Mouse (Mus musculus) lung, postnatal 36 days (tissue): Measurements from ENCODE around the gene Pnmal1.
"Not testable (repeated sequence)": the region's sequence is repeated elsewhere in the genome, so short reads cannot be mapped to it uniquely, and the experiment has no call there.

Experiments
- DNase-seq: peaks from one replicate; pipeline ENCODE4 v3.0.0; 2022; ENCODE audit warnings: mixed read lengths

The Pnmal1 gene

DNA sequence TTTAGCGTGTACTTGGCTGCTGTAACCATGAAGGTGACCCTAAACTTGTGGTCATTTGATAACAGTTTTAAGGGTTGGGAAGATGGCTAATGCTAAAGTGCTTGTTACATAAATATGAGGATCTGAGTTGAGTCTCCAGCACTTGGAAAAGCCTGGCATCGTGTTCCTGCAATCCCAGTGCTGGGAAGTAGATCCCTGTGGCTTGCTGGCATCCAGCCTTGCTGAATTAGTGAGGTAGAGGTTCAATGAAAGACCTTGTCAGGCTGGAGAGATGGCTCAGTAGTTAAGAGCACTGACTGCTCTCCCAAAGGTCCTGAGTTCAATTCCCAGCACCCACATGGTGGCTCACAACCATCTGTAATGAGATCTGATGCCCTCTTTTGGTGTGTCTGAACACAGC is 5.7 kb upstream of the Pnmal1 start:
- DNase-seq, result not testable (repeated sequence)

DNA sequence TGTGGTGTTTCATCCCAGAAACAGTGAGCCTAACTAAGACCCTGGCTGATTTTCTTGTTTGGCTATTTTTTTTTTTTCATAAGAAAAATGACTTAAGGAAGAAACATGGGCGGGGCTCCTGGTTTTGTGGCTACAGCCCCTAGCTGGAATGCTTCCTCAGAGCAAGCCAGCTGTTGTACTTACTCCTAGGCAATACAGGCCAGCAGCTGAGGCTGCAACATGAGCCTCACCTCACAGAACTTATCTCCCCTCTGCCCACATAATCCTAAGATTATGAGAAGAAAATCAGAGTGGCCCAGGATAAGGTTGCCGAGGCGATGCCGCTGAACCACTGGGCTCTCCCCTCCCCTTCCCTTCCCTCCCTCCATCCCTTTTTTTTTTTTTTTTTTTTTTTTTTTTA is 3.8 kb upstream of the Pnmal1 start:
- no peak for DNase-seq

DNA sequence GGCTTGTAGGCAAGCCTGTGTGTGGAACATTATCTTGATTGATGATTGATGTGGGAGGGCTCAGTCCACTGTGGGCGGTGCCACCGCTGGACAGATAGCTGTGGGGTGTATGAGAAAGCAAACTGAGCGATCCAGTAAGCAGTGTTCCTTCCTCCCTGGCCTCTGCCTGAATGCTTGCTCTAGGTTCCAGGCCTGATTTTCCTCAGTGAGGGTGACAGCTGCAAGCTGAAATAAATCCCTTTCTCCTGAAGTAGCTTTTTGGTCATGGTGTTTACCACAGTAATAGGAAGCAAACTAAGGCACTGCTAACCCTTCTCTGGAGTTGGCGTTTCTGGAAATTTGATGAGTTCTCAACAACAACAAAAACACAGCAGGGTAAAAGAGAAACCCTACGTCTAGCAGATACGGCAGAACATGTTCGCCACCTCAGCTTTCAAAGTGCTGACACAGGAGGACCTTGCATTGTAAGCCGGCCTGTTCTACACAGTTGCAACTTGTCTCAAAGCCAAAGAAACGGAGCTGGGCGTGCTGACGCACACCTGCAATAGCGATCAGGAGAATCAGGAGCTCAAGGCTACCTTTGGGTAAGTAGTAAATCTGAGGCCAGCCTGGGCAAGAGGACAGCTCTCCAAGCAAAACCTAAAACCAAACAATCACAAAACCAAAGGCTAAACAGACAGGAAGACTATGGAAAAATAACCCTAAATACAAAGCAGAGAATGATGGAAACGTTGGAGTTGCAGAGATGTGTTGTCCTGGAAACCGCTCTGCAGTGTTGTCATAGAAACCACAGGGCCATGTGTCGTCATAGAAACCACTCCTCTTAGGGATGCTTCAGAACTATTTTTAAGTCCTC is 2.8 kb upstream of the Pnmal1 start:
- DNase-seq, result no peak

DNA sequence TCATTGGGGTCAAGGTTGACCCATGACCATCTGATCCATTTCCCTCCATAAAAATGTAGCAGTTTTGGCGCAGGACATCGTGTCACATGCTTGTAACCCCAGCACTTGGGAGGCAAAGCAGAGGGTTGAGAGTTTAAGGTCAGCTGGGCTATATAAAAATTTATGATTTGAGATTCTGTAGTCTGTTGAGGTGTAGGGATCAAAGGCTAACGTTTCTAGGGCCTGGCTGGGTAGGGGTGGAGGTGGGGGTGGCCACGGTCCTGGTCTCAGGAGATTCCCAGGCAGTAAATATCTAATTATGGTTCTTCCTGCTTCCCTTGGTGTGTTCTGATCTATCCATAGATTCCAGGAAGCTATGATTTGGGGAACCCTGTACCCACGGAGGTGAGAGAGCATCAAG is 2.2 kb downstream of the Pnmal1 start:
- DNase-seq, result no peak

DNA sequence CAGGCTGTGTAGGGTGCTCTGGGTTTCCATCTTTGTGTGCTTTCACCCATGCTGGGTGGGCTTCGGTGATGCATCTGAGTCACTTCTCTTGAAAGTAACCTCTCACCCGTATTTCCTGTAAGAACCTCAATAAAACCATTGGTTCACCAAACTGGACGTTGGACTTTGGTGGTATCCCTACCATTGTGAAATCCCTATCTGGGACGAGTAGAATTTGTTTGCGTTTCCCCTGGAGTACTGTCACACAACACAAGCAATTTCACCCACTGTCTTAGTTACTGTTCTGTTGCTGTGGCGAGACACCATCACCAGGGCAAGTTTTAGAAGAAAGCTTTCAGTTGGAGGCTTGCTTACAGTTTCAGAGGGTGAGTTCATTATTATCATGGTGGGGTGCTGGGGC is 8.9 kb downstream of the Pnmal1 start:
- DNase-seq, result no peak

DNA sequence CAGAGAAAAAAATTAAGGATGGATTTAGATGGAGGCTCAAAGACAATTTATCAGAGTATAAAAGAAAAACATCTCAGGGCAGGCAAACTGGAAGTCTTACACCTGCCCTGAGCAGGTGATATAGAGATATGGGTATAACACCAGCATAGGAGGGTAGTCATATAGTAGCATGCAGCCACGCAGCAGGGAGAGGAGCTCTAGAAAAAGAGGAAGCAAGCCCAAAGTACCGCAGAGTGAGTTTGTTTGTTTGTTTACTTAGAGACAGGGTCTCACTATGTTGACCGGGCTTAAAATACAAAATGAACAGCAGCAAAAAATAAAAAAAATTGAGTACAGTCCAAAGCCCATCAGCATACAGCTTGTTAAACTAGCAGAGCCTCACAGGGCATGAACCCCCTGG is 11.7 kb downstream of the Pnmal1 start:
- DNase-seq, result no peak

DNA sequence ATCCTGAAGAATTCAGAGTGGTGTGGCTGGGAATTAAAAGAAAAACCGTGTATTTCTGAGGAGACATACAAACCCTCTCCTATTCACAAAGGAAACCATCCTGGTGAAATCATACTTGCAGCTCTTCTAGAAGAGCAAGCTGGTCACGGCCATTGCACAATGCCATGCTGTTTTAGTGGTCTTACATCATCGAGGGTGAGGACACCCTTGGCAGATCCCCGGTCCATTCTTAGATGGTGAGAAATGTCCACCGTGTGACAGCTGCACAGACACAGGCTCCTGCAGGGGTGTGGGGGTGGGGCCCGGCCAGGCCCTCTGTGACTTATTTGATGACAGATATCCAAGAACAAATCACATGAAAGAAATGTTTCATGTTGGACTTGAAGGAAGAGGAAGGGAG is 14.5 kb downstream of the Pnmal1 start:
- DNase-seq, result peak; percentile 74

DNA sequence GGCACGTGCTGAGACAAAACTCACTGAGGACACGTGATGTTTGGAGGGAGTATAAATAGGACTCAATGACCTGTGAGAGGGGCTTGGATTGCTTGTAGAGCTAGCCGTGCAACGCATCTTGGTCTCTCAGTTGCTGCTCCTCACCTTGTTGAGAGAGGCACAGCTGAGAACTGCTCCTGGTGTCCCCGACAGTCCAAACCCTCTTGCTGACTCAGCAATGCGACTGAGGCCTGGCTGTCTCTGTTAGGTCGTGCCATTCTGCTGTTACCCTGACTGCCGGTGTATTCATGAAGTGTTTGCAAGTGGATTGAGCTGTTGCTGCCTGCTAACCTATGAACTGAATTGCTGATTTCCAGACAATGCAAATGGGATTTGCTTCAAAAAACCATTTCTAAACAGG is 16.8 kb downstream of the Pnmal1 start:
- no peak for DNase-seq

DNA sequence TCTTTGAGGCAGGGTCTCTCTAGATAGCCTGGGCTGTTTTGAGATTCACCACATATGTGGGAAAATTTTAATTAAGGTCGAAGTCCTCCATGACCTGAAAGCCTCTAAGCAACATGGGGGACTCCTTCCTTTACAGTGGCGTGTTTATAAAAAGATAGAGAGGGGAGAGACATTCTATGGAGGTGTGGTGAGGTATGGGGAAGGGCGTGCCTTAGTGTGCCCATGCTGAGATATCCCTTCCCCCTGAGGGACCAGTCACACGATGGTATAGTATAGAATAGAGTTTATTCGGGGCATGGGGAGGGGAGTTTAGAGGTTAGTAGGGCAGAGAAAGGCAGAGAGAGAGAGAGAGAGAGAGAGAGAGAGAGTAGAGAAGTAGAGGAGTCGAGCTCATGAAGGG is 18.7 kb downstream of the Pnmal1 start:
- DNase-seq, result no peak

DNA sequence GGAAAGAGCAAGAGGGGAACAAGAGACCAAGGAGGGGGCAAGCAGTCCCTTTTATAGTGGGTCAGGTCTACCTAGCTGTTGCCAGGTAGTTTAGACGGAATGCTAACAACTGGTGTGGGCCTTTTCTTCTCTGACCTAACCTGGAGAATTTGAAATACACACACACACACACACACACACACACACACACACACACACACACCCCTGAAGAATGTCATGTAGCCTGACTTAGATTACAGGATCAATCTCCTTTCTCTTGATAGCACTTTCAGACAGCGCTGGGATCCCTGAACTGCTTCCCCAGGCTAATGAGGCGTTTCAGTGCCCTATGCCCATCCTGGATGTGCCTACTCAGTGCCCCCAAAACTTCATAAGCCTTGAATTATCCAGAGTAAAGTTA is 19.1 kb downstream of the Pnmal1 start:
- no peak for DNase-seq

DNA sequence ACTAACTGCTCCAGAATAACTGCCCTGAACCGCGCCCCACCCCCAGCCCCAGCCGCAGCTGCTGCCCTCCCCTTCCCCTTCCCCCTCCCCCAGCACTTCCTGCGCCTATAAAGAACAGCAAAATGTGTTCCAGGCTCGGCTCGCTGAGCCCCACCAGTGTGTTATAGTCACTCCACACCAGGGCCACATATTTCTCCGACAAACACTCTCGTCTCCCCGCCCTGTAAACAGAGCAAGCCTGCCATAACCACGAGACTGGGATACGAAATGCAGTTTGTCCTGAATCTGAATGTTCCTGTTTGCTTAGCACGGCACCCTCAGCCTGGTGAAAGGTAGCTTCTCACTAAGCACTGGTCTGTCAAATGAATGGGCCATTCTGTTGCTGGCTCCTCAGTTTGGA is 20.9 kb downstream of the Pnmal1 start:
- DNase-seq, result peak; percentile 61

DNA sequence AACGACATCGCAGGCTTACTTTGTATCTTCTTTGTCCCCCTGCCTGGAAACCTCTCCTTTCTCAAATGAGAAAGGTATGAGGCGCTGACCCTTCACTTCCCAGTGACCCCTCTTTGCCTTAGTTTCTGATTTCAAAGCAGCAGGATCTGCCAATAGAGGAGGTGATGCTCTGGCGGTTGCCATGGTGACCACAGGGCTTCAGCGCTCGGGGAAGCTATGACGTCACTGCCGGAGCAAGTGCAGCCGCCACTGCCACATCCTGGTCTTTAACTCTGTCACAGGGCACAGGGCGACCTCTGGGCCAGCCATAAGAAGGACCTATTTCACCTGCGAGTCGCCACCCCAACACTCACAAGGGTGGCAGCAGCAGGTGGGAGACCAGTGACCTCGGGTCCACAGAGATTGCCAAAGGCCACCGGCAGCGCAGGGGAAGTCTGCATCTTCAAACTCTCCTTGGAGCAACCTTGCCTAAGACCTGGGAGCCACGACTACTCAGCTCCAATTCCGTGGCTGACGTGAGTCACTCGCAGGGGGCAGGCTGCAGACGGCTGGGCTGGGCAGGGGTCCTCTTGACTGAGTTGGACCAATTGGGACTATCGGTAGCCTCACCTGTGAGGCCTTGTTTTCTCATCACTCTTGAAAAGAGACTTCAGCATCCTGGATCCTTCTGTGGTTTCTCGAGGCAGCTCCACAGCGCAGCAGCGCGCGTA is 23.5 kb downstream of the Pnmal1 start, which contains the start of gene Gm42372:
Gene Gm42372 (plus strand): TSS at position 228 of the 710 bp plus-strand sequence.
- DNase-seq, result peak; percentile 61

DNA sequence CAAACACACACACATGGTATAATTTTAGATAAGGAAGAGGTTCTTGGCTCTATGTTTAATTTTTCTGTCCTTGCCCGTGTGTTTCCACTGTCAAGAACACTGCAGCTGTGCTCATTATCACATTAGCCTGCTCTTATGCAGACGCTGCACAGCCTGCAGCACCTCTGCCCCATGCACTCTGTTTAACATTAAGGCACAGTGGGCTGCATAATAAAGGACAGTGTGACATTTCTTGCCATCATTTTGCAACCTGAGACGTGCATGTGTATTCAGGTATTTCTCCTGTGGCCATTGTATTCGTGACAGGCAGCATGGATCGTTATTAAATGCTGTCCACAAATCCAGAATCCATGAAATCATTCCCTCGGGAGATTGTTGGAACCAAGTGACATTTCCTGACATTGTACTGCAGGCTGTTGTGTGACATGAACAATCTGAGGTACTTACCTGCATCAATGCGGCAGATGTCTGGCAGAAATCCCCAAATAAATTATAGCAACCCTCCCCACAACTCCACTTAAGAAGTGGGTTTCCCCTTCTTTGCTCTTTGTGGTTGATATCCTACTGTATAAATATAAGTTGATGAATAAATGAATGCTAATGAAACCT is 28.2 kb downstream of the Pnmal1 start:
- DNase-seq, result no peak

DNA sequence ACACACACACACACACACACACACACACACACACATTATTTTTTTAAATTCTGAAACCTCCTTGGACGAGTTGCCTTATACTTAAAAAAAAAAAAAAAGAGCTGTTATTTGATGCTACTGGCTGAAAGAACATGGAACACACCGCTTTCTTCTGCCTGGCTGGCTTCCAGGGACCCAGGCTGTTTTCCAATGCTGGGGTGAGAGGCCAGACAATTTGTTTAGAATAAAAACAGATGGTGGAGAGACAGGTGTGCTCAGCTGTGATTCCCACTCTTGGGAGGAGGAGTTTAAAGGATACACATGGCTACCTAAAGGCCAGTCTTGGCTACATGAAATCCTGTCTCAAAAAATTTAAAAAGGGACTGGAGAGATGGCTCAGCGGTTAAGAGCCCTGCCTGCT is 28.9 kb downstream of the Pnmal1 start:
- DNase-seq, result peak; percentile 71

DNA sequence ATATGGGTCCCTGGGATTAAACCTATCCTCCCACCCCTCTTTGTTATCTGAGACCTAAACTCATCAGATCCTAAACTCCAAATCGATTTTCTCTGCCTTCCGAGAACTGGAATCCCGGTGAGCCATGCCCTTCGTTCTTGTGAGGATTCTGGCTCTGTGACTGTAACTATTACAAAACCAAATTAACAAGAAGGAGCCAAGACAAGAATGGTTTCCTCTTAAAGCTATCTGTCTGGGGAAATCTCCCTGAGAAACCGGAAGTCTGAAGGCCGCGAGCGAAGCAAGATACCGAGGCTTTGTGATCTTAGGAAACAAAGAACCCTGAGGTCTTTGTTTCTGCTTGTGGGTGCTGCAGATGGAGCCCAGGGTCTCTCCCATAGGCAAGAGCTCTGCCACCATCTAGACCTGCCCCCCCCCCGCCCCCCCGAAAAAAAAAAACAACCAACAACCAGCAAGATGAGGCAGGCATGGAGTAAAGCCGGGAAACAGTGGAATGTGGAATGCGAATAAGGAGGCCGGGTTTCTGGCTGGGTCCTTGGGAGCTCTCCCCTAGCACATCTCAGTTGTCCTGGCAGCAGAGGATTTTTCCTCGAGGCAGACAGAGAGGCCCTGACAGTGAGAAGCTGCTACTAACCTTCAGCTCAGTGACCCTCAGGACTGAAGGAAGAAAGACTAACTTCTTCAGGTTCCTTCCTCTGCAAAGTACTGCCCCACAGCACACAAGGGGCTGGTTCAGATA is 30.7 kb downstream of the Pnmal1 start:
- peak; percentile 39 for DNase-seq

DNA sequence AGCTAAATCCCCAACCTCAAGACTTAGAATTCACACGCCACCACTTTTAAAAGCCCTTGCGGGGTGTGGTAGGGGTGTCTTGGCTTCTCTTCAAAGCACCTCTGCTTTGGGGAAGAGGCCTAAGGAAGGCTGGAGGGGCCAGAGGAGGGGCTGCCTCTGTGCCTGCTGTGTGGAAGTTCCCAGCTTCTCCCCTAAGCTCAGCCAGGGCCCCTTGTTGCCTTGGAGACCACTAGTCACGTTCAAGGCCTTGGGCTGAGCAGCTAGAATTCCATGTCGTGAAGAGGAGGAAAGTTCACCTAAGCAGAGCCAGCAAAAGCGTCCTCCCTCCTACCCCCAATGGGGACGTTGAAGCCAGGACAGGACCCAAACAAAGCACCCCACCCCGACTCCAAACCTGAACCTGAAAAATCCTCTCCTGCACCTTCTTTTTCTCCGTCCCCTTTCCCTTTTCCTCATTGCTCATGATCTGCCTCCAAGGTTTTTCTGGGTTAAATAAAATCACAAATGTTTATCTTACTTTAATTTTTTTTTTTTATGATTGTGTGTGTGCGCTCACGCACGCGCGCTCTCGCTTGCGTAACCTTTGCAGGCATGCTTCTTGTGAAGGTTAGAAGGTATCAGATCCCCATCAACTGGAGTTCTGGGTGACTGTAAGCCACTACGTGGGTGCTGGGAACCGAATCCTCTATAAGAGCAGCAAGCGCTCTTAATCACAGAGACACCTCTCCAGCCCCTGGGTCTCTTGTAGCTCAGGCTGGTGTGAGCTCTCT is 32.4 kb downstream of the Pnmal1 start:
- no peak for DNase-seq

DNA sequence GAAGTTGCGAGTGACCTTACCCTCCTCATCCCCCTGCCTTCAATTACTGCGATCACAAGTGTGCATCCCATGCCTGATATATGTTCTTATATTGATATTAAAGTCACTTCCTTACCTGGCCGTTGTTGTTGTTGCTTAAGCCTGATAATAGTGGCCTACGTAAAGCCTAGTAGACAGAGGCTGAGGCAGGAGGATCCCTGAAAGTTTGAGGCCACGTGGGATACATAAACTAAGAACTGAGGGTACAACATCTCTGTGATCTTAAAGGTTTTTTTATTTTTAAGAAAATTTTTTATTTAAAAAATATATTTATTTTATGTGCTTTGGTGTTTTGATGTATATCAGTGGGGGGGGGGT is 33.0 kb downstream of the Pnmal1 start, which contains the start of gene Ccdc8:
Gene Ccdc8 (plus strand): TSS at position 258 of the 357 bp plus-strand sequence.
- DNase-seq, result no peak

DNA sequence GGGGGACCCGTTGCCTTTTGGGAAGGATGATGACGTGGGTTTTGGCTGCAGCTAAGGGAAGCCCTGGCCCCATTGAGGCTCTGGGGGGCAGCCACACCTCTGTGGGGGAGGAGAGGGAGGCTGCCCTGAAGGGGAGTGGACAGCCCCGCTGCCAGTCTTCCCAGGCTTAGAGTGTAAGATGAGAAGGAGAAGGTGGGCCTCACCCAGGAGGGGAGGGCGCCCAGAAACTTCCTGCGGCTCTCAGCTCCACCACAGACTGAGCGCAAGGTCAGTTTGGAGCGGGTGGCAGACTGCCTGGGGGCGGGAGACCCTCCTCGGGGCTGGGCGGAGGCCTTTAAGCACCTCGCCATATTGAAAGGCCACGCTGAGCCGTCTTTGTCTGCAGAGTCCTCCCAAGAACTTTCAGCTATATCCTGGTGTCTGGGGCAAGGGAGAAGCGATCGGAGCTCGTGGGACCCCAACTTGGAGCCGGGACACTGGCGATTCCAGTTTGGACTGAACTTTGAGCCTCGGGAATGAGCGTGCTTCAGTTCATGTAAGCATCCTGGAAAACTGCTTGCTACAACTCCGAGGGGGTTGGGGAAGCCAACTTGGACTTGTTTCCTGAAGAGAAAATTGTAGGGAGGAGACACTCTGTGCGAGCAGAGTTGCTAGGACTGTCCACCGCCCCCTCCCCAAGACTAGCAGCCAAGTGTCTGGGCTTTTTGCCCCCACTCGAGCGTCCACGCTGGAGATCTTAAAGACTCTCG is 34.3 kb downstream of the Pnmal1 start:
- peak; percentile 86 for DNase-seq

DNA sequence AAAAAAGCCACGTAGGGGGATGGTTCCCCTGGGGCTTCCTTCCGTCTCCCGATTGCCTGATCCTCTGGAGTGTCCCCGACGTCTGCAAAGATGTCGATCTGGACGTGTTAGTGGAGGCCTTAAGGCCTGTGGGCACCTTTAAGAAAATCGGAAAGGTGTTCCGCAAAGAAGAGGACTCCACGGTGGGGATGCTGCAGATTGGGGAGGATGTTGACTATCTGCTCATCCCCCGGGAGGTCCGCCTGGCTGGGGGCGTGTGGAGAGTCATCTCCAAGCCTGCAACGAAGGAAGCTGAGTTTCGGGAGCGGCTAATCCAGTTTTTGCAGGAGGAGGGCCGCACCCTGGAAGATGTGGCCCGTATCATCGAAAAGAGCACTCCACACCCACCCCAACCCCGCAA is 34.9 kb downstream of the Pnmal1 start:
- DNase-seq, result no peak

DNA sequence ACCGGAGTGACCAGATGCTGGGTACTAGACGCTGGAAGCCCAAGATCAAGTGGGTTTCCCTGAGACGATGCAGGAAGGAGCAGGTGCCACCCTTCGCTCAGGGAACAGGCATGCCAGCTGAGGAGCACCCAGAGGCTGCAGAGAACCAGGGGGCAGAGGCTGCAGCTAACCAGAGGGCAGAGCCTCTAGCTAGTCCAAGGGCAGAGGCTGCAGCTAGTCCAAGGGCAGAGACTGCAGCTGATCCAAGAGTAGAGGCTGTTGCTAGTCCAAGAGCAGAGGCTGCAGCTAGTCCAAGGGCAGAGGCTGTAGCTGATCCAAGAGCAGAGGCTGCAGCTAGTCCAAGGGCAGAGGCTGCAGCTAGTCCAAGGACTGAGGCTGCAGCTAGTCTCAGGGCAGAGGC is 35.9 kb downstream of the Pnmal1 start:
- no peak for DNase-seq

DNA sequence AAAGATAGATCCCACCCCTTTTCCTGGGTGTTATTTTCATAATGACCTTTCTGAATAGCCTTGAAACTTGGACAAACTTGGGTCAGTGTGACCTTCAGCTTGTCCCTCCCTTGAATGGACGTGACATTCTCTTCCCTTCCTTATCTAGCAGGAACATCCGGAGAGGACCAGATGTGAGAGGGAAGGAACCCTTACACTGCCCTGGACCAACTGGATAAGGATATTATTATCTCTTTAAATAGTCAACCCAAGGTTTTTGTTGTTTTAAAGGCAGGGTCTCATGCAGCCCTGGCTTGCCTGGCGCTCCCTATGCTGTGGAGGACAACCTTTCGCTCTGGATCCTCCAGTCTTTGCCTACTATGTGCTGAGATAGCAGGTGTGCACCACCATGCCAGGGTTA is 39.8 kb downstream of the Pnmal1 start:
- DNase-seq, result no peak

DNA sequence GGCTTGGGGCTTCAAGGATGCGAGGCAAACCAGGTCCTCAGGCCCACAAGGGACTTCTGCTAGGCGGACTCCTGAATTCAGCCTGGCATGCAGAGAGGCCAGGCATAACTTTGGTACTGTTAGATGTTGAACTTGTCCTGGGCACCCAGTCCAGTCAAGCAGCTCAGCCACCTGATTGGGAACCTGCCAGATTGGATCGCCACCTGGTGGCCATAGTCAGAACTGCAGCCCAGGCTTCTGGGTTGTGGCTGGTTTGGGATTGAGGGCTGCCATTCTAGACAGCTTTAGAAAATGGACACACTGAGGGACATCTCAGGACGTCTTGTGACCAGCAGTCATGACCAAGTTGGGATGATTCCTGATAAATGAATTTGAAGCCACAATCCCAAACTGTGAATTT is 40.2 kb downstream of the Pnmal1 start:
- DNase-seq, result peak; percentile 92
